Mouse (Mus musculus): ENCODE data around the gene Olfr1357. TPM values are rescaled to one million over a fixed set of nuclear protein-coding genes. Genes with fewer than 3 reads are reported as not detected.

Olfr1357 gene
- polyA plus RNA-seq, 1 experiment from 2014 or later, result not detected

- Histone ChIP-seq H3K36me3 (ENCODE audit: insufficient read depth, low read length) (peaks cover 14% of the 10 kb centered on the region; the same call in 1 of the 2 replicates), H3K27me3 (ENCODE audit: insufficient read depth, low read length) (no peaks in the 10 kb centered on the region), H3K4me3 (replicated peaks; ENCODE audit: low read depth, low read length) (peak within 1 kb of the TSS; percentile 85), H3K9ac (ENCODE audit: low read depth, low read length) (peak within 1 kb of the TSS; percentile 87), H3K4me1 (replicated peaks; ENCODE audit: insufficient read depth, low read length) (0 out of 2 replicates have a peak, but pooled peaks cover 3% of the 10 kb centered on the region), H3K4me2 (ENCODE audit: low read length) (peak within 1 kb of the TSS; percentile 91), H3K9me3 (replicated peaks; ENCODE audit: low read length) (no peaks in the 10 kb centered on the region), H3K27ac (peak within 1 kb of the TSS; percentile 81)
- WGBS, result 4% methylated on average over 36 of the region's 54 CpGs
- TF ChIP-seq CTCF (IDR thresholded peaks at IDR 0.05; ENCODE audit: low read depth), result no peak
- DNase-seq (ENCODE audit: low spot score), result peak; percentile 82
- peak; percentile 71 for ATAC-seq (replicated peaks; ENCODE audit: low FRiP score, low read depth)
Observed at GRCm38 (mm10) chr10:78591406-78592328, 26.2 kb downstream of the Olfr1357 start, which contains the start of gene Syde1. Gene Syde1, minus strand, starts transcription at chr10:78591964.

- peak overlapping the region; percentile 85 for H3K4me3 ChIP-seq (replicated peaks; ENCODE audit: low read depth, low read length)
- H3K27ac ChIP-seq, result peak overlapping the region; percentile 81
- peak overlapping the region; percentile 91 for H3K4me2 ChIP-seq (ENCODE audit: low read length)
- ATAC-seq (replicated peaks; ENCODE audit: low FRiP score, low read depth) (0 out of 2 replicates have a peak, but pooled peaks have one; percentile 12), DNase-seq (ENCODE audit: low spot score) (peak; percentile 29)
- no peaks in the 10 kb centered on the region for H3K27me3 ChIP-seq (ENCODE audit: insufficient read depth, low read length)
- no peaks in the 10 kb centered on the region for H3K9me3 ChIP-seq (replicated peaks; ENCODE audit: low read length)
- peaks cover 23% of the 10 kb centered on the region for H3K36me3 ChIP-seq (ENCODE audit: insufficient read depth, low read length)
- H3K9ac ChIP-seq (ENCODE audit: low read depth, low read length), result peak overlapping the region; percentile 87
- WGBS, result 21% methylated on average over 9 of the region's 9 CpGs
- 0 out of 2 replicates have a peak, but pooled peaks cover 3% of the 10 kb centered on the region for H3K4me1 ChIP-seq (replicated peaks; ENCODE audit: insufficient read depth, low read length)
- TF ChIP-seq CTCF (IDR thresholded peaks at IDR 0.05; ENCODE audit: low read depth), result no peak
Observed at GRCm38 (mm10) chr10:78590744-78591143, 27.1 kb downstream of the Olfr1357 start.

- H3K9ac ChIP-seq (ENCODE audit: low read depth, low read length), result peak overlapping the region; percentile 15; the same call in 1 of the 2 replicates
- 90% methylated on average over 8 of the region's 8 CpGs for WGBS
- no peaks in the 10 kb centered on the region for H3K27me3 ChIP-seq (ENCODE audit: insufficient read depth, low read length)
- no peak overlapping the region for H3K4me3 ChIP-seq (replicated peaks; ENCODE audit: low read depth, low read length)
- DNase-seq (ENCODE audit: low spot score), result no peak
- H3K36me3 ChIP-seq (ENCODE audit: insufficient read depth, low read length), result peaks cover 31% of the 10 kb centered on the region
- peak overlapping the region; percentile 91; the same call in 1 of the 2 replicates for H3K4me2 ChIP-seq (ENCODE audit: low read length)
- TF ChIP-seq CTCF (IDR thresholded peaks at IDR 0.05; ENCODE audit: low read depth), result no peak
- ATAC-seq (replicated peaks; ENCODE audit: low FRiP score, low read depth), result no peak
- peak overlapping the region; percentile 81; the same call in 1 of the 2 replicates for H3K27ac ChIP-seq
- no peaks in the 10 kb centered on the region for H3K9me3 ChIP-seq (replicated peaks; ENCODE audit: low read length)
- 0 out of 2 replicates have a peak, but pooled peaks cover 3% of the 10 kb centered on the region for H3K4me1 ChIP-seq (replicated peaks; ENCODE audit: insufficient read depth, low read length)
Observed at GRCm38 (mm10) chr10:78589901-78590300, 28.0 kb downstream of the Olfr1357 start.

- no peaks in the 10 kb centered on the region for H3K9me3 ChIP-seq (replicated peaks; ENCODE audit: low read length)
- no peak overlapping the region for H3K4me2 ChIP-seq (ENCODE audit: low read length)
- DNase-seq (ENCODE audit: low spot score), result no peak
- peaks cover 37% of the 10 kb centered on the region for H3K36me3 ChIP-seq (ENCODE audit: insufficient read depth, low read length)
- no peak overlapping the region for H3K4me3 ChIP-seq (replicated peaks; ENCODE audit: low read depth, low read length)
- no peaks in the 10 kb centered on the region for H3K27me3 ChIP-seq (ENCODE audit: insufficient read depth, low read length)
- 0 out of 2 replicates have a peak, but pooled peaks cover 3% of the 10 kb centered on the region for H3K4me1 ChIP-seq (replicated peaks; ENCODE audit: insufficient read depth, low read length)
- 98% methylated on average over 18 of the region's 18 CpGs for WGBS
- ATAC-seq (replicated peaks; ENCODE audit: low FRiP score, low read depth), result no peak
- no peak overlapping the region for H3K9ac ChIP-seq (ENCODE audit: low read depth, low read length)
- H3K27ac ChIP-seq, result no peak overlapping the region
- TF ChIP-seq CTCF (IDR thresholded peaks at IDR 0.05; ENCODE audit: low read depth), result no peak
Observed at GRCm38 (mm10) chr10:78589291-78589690, 28.6 kb downstream of the Olfr1357 start.

GRCm38 (mm10) chr10:78586026-78586425 is 31.8 kb downstream of the Olfr1357 start:
- Histone ChIP-seq H3K9ac (ENCODE audit: low read depth, low read length) (no peak overlapping the region), H3K27me3 (ENCODE audit: insufficient read depth, low read length) (no peaks in the 10 kb centered on the region), H3K4me2 (ENCODE audit: low read length) (no peak overlapping the region), H3K9me3 (replicated peaks; ENCODE audit: low read length) (no peaks in the 10 kb centered on the region), H3K27ac (no peak overlapping the region), H3K36me3 (ENCODE audit: insufficient read depth, low read length) (peaks cover 53% of the 10 kb centered on the region), H3K4me3 (replicated peaks; ENCODE audit: low read depth, low read length) (no peak overlapping the region), H3K4me1 (replicated peaks; ENCODE audit: insufficient read depth, low read length) (0 out of 2 replicates have a peak, but pooled peaks cover 3% of the 10 kb centered on the region)
- DNase-seq (ENCODE audit: low spot score), result no peak
- ATAC-seq (replicated peaks; ENCODE audit: low FRiP score, low read depth), result no peak
- 97% methylated on average over 13 of the region's 13 CpGs for WGBS
- TF ChIP-seq CTCF (IDR thresholded peaks at IDR 0.05; ENCODE audit: low read depth), result no peak

GRCm38 (mm10) chr10:78585606-78586005 is 32.3 kb downstream of the Olfr1357 start:
- Histone ChIP-seq H3K4me3 (replicated peaks; ENCODE audit: low read depth, low read length) (no peak overlapping the region), H3K4me2 (ENCODE audit: low read length) (no peak overlapping the region), H3K27me3 (ENCODE audit: insufficient read depth, low read length) (no peaks in the 10 kb centered on the region), H3K9ac (ENCODE audit: low read depth, low read length) (no peak overlapping the region), H3K36me3 (ENCODE audit: insufficient read depth, low read length) (peaks cover 57% of the 10 kb centered on the region), H3K27ac (no peak overlapping the region), H3K9me3 (replicated peaks; ENCODE audit: low read length) (no peaks in the 10 kb centered on the region), H3K4me1 (replicated peaks; ENCODE audit: insufficient read depth, low read length) (0 out of 2 replicates have a peak, but pooled peaks cover 3% of the 10 kb centered on the region)
- TF ChIP-seq CTCF (IDR thresholded peaks at IDR 0.05; ENCODE audit: low read depth), result no peak
- DNase-seq (ENCODE audit: low spot score), result no peak
- 89% methylated on average over 22 of the region's 22 CpGs for WGBS
- no peak for ATAC-seq (replicated peaks; ENCODE audit: low FRiP score, low read depth)
